21 mouse cellular contexts compared by ENCODE assay signal in the genomic region with DNA sequence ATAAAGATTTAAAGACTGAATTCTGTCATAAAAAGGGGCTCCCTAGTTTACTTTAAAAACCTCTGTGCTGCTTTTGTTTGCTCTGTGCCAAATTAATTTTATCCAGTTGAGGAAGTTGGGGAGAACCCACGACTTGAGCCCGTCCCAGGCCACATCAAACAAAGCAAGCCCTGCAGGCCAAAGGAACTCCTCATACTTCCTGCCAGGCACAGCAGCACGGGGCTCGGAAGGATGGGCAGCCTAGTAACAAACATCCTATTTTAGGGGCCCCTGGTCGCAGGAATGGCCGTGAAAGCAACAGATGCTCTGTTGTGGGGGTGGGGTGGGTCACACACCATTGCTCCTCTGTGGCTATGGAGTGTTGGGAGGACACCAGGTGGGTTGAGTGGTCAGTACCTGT. TPM values are rescaled to one million over a fixed set of nuclear protein-coding genes. Genes with fewer than 3 reads are reported as not detected.
DNase-seq lines count a peak whose midpoint lies in the region; ATAC-seq and TF ChIP-seq lines count a peak whose summit lies in the region.
"Had no signal": no experiment of that assay in that cellular context is flagged by ENCODE, and none has a peak within 500 bp of the region (broad histone marks: within the 10 kb centered on the region; RNA-seq: fewer than 3 reads in every experiment).

No protein-coding gene starts in this region.

- H3K9me3 ChIP-seq in kidney, postnatal 0 days (replicated peaks; ENCODE audit: low read length) = no peaks in the 10 kb centered on the region
- H3K9me3 ChIP-seq in intestine, postnatal 0 days (ENCODE audit: control insufficient read depth) = no peaks in the 10 kb centered on the region
- H3K9me3 ChIP-seq: embryonic facial prominence, embryonic 15.5 days; stomach, embryonic 15.5 days had no signal

- ATAC-seq in kidney, postnatal 0 days (replicated peaks; ENCODE audit: low FRiP score, low read depth) = no peak
- no peak for ATAC-seq in intestine, postnatal 0 days
- ATAC-seq in monocyte, adult 5-6 weeks (replicated peaks; ENCODE audit: insufficient number of reproducible peaks, low FRiP score, low TSS enrichment, poor library complexity, severe bottlenecking) = no peak; the same call in 1 of the 2 replicates
- ATAC-seq: midbrain, embryonic 16.5 days; Patski had no signal

- no peak for TF ChIP-seq CTCF in kidney, postnatal 0 days (IDR thresholded peaks at IDR 0.05; ENCODE audit: low read depth)
- TF ChIP-seq CTCF in intestine, postnatal 0 days (IDR thresholded peaks at IDR 0.05; ENCODE audit: low read depth) = no peak

- H3K27me3 ChIP-seq in kidney, postnatal 0 days (ENCODE audit: insufficient read depth, low read length) = no peaks in the 10 kb centered on the region
- no peaks in the 10 kb centered on the region for H3K27me3 ChIP-seq in intestine, postnatal 0 days (replicated peaks; ENCODE audit: control insufficient read depth, insufficient read depth, low read length)
- H3K27me3 ChIP-seq: embryonic facial prominence, embryonic 15.5 days; Patski; stomach, embryonic 15.5 days had no signal

- WGBS in kidney, postnatal 0 days = 44% methylated on average over 6 of the region's 6 CpGs
- WGBS in intestine, postnatal 0 days = 48% methylated on average over 6 of the region's 6 CpGs

- H3K4me2 ChIP-seq in kidney, postnatal 0 days (ENCODE audit: low read length) = no peak overlapping the region
- no peak overlapping the region for H3K4me2 ChIP-seq in intestine, postnatal 0 days (replicated peaks; ENCODE audit: low read depth)
- H3K4me2 ChIP-seq: embryonic facial prominence, embryonic 15.5 days; heart, embryonic 11.5 days; liver, embryonic 11.5 days; stomach, embryonic 15.5 days had no signal

- H3K9ac ChIP-seq in kidney, postnatal 0 days (ENCODE audit: low read depth, low read length) = no peak overlapping the region
- H3K9ac ChIP-seq in intestine, postnatal 0 days (ENCODE audit: low read depth, low read length) = no peak overlapping the region
- H3K9ac ChIP-seq: embryonic facial prominence, embryonic 15.5 days; stomach, embryonic 15.5 days had no signal

- DNase-seq in kidney, adult 11 months = peak; percentile 6
- DNase-seq in kidney, adult 18-20 months = no peak
- peak; percentile 71 for DNase-seq in 416B (ENCODE audit: low read depth)
- peak; percentile 6 for DNase-seq in kidney, postnatal 0 days (ENCODE audit: low spot score)
- DNase-seq in lung, postnatal 36 days = peak; percentile 23
- DNase-seq in T-cell, adult 2 months (ENCODE audit: low spot score) = no peak
- DNase-seq: cerebellum, adult 9-11 months; embryo, embryonic 11 days; gastrocnemius, postnatal 36 days; heart, postnatal 4 days; right cerebral cortex, adult 18-20 months; spleen, adult 18-20 months; thymus, postnatal 14 days had no signal

- no peak overlapping the region for H3K27ac ChIP-seq in kidney, postnatal 0 days
- no peak overlapping the region for H3K27ac ChIP-seq in intestine, postnatal 0 days (ENCODE audit: low read depth, low read length)
- H3K27ac ChIP-seq: embryonic facial prominence, embryonic 15.5 days; stomach, embryonic 15.5 days had no signal

- no peaks in the 10 kb centered on the region for H3K4me1 ChIP-seq in kidney, postnatal 0 days (replicated peaks; ENCODE audit: insufficient read depth, low read length)
- no peaks in the 10 kb centered on the region for H3K4me1 ChIP-seq in intestine, postnatal 0 days (replicated peaks; ENCODE audit: control insufficient read depth, insufficient read depth, low read length)
- H3K4me1 ChIP-seq: embryonic facial prominence, embryonic 15.5 days; stomach, embryonic 15.5 days had no signal

- H3K36me3 ChIP-seq in kidney, postnatal 0 days (ENCODE audit: insufficient read depth, low read length) = no peaks in the 10 kb centered on the region
- H3K36me3 ChIP-seq in intestine, postnatal 0 days (ENCODE audit: control insufficient read depth, insufficient read depth) = no peaks in the 10 kb centered on the region
- H3K36me3 ChIP-seq: embryonic facial prominence, embryonic 15.5 days; stomach, embryonic 15.5 days had no signal

- no peak overlapping the region for H3K4me3 ChIP-seq in kidney, postnatal 0 days (replicated peaks; ENCODE audit: low read depth, low read length)
- H3K4me3 ChIP-seq in intestine, postnatal 0 days (ENCODE audit: low read depth, low read length) = no peak overlapping the region
- H3K4me3 ChIP-seq: embryonic facial prominence, embryonic 15.5 days; stomach, embryonic 15.5 days had no signal

RNA-seq across cellular contexts. Expression of gene St3gal5, which starts 45.6 kb away (rescaled TPM):
- 14.1 and 18.2 TPM in 2 replicates for polyA plus RNA-seq in kidney, postnatal 0 days (2015; fragmentation: Nextera tagmentation; extraction: Ambion mirVana)
- polyA plus RNA-seq in intestine, postnatal 0 days (2015; fragmentation: Nextera tagmentation; extraction: Ambion mirVana) = 68.4 and 69.0 TPM in 2 replicates
- 28.9 to 43.8 TPM (median 38.3 TPM) in 3 replicates for total RNA-seq in monocyte, adult 5-6 weeks (2017)

Comparison
In these comparisons a context has a peak if more than half of its experiments do, and no peak if none do; other contexts are left out.
1. DNase-seq: peak in kidney, adult 11 months (single experiment), 416B (single experiment), kidney, postnatal 0 days (single experiment) and lung, postnatal 36 days (single experiment); none in kidney, adult 18-20 months (single experiment) and T-cell, adult 2 months (single experiment).